Mouse (Mus musculus) spleen, postnatal 4 days (tissue): Measurements from ENCODE around the gene Gm42878.

Source experiments
- DNase-seq, 2 experiments: peaks; one replicate each; pipeline ENCODE4 v3.0.0; 2022; ENCODE audit warnings: low spot score in 2 of 2

The Gm42878 gene

DNA sequence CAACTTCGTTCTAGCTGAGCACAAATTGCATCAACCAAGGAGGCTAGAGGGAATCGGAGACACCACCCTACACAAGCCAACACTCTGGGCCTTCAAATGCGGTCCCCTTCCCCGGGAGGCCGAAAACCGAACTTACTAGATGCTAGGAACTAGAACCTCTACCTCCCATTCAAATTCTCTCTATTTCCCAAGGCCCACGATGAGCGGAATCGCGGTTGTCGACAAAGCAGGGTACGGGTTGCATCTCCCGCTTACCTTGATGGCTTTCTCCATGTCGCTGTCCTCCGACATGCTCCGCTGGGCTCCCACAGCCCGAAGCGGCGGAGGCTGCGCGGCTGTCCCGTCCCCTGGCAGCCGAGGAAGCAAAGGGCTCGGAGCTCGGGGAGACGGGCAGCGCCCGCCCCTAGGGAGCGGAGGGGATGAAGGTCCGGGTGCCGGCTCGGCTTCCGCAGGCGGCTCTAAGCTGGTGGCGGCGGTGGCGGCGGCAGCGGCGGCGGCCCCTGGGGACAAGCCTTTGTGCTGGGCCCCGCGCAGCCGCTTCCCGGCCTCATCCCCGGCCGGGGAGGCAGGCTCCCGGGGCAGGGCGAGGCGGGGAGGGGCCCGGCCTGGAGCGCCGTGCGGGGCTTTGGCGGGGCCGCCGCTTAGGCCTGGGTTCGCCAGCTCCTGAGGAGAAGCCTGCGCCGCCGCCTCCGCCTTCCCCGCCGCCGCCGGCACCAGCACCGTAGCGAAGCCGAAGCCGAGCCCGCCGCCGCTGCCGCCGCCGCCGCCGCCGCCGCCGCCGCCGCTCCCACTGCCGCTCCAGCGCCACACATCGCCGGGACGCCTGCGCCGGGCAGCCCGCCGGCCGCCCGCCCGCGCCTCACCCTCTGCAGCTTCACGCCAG lies at the start of gene Gm42878, which contains the start of gene Adam1a:
TSS of gene Gm42878 (minus strand) at position 573 of the 883 bp plus-strand sequence.
TSS of gene Adam1a (minus strand) at position 573 of the 883 bp plus-strand sequence.
- DNase-seq, result peak; percentile 58 to 82

DNA sequence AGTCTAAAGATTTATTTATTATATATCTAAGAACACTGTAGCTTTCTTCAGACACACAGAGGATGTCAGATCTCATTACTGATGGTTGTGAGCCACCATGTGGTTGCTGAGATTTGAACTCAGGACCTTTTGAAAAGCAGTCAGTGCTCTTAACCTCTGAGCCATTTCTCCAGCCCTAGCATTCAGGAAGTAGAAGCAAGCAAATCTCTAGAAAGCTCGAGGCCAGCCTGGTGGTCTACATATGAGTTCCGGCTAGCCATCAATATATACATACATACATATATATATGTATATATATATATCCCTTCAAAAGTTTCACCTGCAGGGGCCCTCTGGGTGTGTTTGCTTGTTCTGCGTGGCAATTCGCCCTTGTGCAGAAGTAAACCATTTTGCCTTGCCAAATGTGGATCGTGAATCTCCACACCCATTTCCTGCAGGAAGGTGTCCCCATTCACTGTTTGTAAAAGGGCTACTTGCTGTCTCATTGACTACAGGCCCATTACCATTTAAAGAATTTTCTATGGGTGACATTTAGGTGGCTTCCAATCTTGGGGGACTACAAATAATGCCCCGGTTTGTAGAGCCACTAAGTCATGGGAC lies 49.5 kb upstream of the Gm42878 start:
- DNase-seq, result no peak

DNA sequence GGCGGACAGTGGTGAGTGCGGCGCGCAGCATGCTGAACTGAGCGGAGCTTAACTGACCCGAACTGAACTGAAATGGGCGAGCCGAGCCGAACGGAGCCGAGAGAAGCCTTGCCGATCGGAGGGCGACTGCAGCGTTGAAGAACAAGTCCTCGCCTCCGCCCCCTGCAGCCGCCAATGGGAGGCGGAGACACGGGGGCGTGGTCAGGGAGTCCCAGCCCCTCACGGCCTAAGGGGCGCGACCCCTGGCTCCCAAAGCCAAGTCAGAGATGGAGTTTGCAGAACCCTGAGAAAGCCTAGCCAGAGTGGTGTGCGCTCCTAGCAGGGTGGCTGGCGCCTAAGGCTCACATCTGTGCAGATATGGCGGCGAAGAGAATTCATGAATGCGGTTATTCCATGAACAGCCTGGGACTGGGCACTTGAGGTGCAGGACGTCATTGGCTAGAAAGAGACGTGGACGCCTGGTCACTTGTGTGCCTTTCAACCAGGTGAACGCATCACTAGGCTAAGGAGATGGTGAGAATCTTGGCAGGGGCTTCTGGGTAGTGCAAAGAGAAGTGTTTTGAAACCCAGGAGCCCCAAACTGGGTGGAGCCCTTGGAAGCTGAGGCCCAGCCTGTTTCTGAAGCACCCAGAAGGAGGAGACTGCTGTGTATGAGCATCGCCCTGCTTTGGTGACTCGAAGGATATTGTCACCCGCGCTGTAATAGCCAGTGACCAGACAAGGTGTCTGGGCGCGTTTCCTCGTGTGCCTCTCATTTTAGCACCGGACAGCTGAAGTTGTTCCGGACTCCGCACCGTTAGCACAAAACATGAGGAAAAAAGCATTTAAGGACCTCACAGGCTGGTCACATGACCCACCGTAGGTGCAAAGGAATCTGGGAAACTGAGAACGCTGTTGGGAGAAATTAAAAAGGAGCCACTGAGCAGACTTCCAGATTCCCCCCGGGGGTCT lies 48.4 kb upstream of the Gm42878 start, which contains the start of gene Aldh2:
TSS of gene Aldh2 (minus strand) at position 374 of the 951 bp plus-strand sequence.
- DNase-seq, result peak; percentile 84 to 93

DNA sequence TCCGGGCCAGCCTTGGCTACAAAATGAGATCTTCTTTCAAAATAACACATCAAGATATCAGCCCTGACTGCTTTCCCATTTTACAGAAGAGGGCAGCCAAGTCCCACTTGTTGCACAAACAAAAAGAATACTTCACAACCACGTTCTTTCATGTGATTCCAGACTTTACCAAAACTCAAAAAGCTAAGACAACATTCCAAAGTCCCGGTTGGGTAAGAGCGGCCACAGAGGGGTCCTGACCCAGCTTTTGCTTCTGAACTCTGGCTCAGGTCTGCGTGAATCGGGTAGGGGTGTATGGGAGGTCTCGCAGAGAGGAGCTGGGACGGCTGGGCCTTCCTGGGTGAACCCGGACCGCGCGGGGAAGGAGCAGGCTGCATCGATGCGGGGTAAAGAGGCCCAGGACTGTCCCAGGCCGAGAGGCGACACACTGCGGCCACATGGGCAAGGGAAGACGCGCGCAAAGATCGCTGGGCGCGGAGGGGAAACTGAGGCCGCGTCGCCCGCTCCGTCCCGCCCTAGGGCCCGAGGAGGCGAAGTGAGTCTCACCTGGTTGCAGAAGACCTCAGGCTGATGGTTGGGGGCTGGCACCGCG lies 47.6 kb upstream of the Gm42878 start:
- peak; percentile 39 to 75 for DNase-seq

DNA sequence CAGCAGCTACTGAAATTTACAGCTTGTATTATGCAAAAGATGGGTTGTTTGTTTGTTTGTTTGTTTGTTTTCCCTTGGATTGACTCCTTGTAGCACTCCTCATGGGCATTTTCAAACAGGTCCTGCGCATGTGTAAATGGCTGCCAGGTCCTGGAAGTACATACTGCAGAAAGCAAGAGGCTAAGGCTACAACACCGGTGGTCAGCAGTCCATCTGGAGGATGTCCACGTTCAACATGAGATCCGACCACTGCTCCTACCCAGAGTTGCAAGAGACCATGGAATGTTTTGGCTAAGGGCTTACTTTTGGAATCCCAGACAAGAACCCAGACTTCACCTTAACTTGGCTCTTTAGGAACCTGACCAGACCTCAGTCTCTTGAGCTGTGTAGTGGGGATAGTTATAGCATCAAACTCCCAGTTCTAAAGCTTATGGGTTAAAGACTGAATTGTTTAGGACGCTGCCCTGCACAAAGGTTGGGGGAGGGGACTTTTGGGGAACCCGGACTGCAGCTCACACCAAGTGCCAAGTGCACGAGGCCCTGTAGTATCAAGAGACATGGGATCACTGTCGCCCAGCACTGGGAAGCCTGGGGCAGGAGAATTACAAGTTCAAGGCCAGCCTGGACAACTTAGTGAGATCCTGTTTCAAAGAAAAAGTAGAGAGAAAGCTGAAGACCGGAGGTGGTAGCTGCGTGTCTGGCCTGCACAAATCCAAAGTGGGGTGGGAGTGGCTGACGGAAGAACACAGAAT lies 47.0 kb upstream of the Gm42878 start:
- DNase-seq, result no peak

DNA sequence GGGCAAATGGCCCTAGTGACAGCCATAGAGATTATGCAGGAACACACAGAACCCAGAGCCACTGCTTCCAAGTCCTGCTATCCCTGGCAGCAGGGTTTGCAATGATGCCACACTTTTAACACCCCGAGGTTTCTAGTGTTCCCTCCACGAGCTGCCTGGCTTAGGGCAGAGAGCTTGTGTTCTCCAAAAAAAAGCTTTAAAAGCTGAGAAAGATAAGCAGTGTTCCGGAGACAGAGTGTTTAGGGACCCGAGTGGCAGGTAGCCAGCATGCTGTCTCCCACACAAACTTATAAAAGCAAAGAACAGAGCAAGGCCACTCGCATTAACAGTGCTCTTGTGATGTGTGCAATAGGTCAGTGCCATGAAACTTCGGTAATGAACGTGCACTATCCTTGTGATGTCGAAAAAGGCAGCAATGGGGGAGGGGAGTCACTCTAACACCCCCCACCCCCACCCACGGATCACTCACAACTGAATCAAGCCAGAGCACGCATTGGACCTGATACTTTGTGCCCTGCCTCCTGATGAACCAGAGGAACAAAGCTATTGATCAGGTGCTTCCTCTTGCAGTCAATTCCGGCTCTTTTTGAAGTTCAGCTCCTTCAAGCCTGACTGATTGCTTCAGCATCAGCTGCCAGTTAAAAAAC lies 46.3 kb upstream of the Gm42878 start:
- DNase-seq, result no peak

DNA sequence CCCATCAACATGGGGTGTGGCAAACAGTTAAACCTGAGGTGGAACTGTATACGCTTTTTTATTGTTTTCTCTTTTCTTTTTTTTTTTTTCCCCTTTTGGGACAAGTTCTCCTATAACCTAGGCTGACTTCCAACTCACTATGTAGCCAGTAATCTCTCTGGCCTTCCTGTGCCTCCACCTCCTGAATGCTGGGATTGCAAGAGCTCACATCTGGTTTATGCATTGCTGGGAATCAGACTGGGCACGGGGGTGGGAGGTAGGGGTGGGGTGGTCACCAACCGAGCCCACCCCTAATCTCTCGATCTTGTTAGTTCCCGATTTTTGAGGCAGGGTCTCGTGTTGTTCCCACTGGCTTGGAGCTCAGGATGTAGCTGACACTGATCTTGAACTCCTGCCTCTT lies 44.6 kb upstream of the Gm42878 start:
- no peak for DNase-seq

DNA sequence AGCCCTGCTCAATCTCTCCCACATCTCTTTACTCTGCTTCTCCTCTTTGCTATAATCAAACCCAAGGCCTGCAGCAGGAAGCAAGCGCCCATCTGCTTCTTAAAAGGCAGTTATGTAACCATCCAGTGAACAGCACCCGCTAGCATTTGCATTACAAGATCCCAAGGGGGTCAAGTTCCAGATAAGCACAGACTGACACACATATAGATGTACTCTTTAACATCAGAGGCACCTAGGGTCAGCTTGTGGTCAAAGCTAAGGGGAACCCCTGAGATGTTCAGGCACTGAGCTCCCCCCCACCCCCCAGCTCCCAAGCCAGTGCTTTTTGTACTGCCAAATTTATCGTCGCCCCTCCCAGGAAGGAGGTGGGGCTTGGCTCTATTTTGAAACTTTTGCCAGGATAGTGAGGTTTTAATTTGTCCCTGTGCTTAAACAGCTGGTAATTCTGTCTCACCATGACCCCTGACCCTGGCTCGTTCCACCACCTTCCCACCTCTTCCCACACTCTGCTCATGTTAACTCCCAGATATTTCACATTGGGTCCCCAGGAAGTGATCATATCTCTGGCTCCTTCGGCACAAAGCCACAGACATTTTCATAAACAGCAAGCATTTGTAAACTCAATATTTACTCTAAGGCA lies 41.2 kb upstream of the Gm42878 start:
- DNase-seq, result peak in 1 of 2 experiments; percentile 34

DNA sequence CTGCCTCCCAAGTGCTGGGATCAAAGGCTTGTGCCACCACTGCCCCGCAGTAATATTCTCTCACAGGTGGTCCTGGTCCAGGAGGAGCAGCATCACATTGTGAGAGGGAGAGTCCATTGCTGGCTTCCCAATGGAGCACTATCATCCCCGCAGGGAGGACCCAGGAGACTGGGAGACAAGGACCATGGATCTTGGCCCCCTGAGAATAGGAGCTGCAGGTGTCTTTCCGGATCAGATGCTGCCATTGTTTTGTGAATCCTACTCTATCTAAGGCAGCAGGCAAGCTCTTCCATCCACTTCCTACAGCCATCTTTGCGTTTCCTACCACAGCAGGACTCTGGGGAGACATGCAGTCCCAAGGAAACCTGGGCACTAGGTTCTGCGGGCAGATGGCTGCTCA lies 40.4 kb upstream of the Gm42878 start:
- no peak for DNase-seq

DNA sequence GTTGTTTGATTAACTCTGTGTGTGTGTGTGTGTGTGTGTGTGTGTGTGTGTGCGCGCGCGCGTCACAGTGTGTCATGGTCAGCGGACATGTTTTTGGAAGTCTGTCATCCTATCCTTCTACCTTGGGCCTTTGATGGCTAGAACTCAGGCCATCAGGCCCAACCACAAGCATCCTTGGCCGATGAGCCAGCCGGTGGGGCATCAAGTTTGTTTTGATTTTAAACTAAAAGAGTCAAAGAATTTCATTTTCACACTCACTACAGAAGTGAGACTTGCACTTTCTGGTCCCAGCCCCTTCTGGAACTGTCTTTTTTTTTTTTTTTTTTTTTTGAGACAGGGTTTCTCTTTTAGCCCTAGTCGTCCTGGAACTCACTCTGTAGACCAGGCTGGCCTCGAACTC lies 39.7 kb upstream of the Gm42878 start:
- DNase-seq, result no peak

DNA sequence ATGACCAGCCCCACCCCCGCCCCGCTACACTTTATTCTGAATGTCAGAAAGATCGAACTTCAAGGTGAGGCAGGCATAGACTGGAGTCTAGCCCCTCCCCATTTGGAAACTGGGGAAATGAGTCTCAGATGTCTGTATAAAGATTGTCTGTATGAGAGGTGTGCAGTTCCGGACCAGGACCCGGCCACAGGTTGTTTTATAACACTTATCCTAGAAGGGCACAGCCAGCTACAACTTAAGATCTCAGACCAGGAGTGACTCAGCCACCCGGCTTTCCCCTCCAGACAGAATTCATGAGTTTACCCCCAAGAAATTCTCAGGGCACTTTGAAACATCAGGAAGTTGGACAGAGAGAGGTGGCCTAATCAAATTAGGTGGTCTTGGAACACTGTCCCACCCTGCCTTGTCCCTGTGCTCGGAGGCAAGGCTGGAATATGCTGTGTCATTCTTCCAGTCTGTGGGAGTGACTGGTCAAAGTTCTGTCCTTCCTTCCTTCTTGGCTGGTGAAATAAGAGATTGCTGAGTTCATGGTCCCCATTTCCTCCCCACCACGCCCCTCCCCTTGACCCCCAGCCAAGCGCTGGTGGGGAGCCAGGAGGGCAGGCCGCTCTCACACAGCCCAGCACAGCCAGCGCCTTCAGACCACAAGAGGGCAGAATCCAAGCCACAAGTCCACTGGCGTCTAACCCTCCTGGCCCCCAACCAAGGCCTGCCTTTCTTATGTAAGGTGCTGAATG lies 38.7 kb upstream of the Gm42878 start:
- DNase-seq, result peak; percentile 76 to 83

DNA sequence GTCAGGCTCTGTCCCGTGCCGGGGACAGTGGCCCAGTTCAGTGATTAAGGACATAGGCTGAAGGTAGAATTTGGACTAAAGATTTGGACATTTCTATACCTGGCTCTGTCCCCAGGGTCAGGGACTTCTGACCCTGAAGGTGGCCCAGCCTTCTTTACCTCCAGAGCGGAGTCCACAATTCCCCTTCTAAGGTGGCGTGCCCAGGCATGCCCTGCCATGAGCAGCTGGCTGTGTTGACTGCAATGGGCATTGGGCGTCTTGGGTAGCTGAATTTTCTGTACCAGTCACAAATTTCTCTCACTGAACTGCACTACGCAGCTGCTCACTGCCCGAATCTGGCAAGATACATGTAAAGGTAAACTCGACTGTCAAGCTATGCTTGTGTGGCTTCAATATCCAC lies 36.7 kb upstream of the Gm42878 start:
- DNase-seq, result no peak

DNA sequence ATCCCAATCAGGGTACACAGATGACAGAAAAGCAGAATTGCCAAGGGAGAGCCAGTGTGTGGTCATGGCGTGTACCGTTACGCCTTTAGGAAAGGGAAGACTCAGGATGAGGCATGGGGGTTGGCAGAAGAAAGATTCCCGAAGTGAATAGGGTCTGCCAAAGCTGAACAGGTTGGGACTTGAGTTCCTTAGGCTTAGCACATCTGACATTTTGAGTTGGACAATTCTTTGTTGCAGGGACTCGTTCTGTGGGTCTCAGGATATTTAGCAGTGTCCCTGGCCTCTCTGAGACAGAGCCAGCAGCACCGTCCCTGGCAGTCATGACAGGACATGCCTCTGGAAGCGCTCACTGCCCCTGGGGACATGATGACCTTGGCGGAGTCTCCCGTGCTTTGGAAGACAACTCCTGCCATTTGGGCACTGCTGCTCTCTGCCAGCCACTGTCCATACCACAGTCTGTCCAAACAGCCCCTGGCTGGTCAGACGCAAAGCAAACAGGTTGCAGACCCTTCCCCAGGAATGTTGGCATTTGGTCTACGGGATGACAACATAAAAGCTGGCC lies 31.7 kb upstream of the Gm42878 start:
- no peak for DNase-seq

DNA sequence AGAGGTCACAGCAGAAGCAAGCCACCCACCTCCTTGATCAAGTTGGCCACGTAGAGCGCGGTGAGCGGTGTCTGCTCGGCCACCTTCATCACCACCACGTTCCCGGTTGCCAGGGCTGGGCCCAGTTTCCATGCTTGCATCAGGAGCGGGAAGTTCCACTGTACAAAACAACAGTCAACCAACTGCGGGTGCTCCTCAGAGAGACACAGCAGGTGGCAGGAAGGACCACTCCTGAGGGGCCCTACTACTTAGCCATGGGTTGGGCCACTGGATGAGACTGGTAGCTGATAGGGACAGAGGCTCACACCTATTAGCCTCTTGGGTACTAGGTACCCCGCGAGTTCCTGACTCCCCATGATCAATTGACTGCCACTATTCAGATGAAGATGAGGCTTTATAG lies 30.6 kb upstream of the Gm42878 start:
- DNase-seq, result no peak

DNA sequence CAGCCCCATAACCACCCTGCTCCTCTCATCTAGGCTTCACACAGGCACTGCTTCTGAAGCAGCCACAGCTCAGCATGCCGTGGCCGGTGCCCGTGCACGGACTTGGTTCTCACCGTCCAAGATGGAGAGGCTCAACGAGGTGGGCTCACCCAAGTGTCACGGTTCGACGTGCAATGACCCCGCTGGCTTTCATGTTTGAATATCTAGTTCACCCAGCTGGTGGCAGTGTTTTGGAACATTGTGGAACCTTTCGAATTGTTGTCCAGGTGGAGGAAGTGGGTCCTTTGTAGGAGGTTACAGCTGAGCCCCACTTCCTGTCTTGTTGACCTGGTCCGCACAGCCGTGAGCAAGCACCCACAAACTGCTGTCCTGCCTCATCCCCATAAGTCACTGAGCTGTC lies 28.9 kb upstream of the Gm42878 start:
- DNase-seq, result no peak

DNA sequence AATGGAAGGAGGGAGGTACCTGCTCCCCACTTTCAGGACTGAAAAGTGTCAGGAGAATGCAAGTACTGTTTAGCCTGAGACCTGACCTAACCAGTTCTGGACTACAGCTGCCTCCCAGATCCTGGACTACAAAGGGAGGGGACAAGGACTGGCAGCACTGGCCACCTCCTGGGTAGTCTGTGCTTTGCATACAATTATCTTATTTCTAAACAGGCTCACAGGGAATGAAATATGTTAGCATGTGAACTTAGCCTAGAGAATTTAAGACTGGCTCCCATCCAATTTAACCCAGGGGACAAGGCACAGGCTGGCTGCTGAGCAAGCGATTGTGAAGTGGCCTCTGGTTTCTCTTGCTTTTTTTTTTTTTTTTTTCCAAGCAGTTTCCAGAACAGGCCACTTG lies 25.5 kb upstream of the Gm42878 start:
- no peak for DNase-seq

DNA sequence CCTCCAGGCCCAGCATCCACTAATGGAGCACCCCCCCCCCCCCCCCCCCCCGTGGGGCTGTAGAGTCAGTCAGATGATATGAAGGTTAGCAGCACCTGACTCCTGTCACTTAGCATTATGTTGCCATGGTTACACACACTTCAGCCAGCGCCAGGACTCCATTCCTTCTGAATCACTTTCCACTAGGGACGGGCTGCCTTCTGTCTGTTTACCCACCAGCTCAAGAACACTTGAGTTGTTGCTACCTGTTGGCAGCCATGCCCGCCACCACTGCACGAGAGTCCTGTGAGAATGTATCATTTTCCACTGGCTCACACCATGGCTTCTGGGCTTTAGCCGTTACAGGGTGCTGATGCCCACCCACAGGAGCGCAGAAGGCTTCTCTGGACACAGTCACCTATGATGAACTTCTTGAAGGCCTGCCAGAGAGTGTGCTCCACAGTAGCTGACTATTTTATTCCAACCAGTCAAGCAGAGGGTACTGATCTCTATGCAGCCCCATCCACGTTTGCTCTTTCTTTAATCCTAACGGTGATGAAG lies 24.7 kb upstream of the Gm42878 start:
- no peak for DNase-seq

DNA sequence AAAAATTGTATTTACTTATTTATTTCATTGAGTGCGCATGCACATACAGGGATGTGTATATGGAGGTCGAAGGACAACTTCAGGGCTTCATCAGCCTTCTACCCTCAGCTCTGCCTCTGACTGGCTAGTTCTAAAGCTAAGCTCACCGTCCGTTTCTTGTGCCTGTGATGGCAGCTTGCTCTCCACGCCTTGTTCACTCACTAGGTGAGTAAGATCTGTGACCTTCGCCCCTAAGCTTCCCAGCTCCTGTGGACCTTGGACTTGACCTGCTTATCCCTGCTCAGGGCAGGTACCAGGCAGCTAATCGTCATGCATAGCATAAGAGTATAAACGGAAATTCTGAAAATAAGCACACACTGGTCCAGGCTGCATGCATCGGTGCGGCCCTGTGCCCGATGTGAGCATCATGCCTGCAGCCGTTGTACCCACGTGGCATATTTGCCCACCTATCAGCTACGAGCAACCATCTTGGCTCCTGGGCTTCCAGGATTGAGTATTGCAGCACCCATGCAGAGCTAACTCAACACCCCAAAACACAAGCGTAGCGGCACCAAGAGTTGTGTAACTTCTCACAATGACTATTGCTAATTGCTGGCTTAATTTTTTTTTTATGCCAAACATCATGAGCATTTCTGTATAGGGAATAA lies 20.9 kb upstream of the Gm42878 start:
- no peak for DNase-seq
